Mouse (Mus musculus): ENCODE results near the gene Srms.
"Not testable (repeated sequence)": the region's sequence is repeated elsewhere in the genome, so short reads cannot be mapped to it uniquely, and the experiment has no call there.

The Srms gene

GRCm38 (mm10) chr2:181219538-181220216 lies 6.7 kb upstream of the Srms start, which contains the start of gene Fndc11:
Gene Fndc11, plus strand, starts transcription at chr2:181220013.
- peak; percentile 88 to 91 for DNase-seq

GRCm38 (mm10) chr2:181218881-181219485 lies 6.0 kb upstream of the Srms start:
- peak; percentile 25 to 36 for DNase-seq

GRCm38 (mm10) chr2:181216037-181216436 lies 3.1 kb upstream of the Srms start:
- DNase-seq, result no peak

- peak; percentile 38 to 44 for DNase-seq
Measured at GRCm38 (mm10) chr2:181212389-181213020, 480 bp downstream of the Srms start.

- no peak for DNase-seq
Measured at GRCm38 (mm10) chr2:181206118-181206517, 6.9 kb downstream of the Srms start.

- no peak for DNase-seq
Measured at GRCm38 (mm10) chr2:181205678-181206077, 7.3 kb downstream of the Srms start.

GRCm38 (mm10) chr2:181202886-181203285 lies 10.1 kb downstream of the Srms start:
- DNase-seq, result no peak

GRCm38 (mm10) chr2:181202422-181202821 lies 10.6 kb downstream of the Srms start, which contains the start of gene Ptk6:
Gene Ptk6, minus strand, starts transcription at chr2:181202789.
- DNase-seq, result no peak

GRCm38 (mm10) chr2:181201606-181202005 lies 11.4 kb downstream of the Srms start:
- no peak for DNase-seq

GRCm38 (mm10) chr2:181196628-181197300 lies 16.2 kb downstream of the Srms start:
- DNase-seq, result no peak

- DNase-seq, result peak; percentile 35 to 50
Measured at GRCm38 (mm10) chr2:181193044-181193443, 19.9 kb downstream of the Srms start.

- no peak for DNase-seq
Measured at GRCm38 (mm10) chr2:181191936-181192335, 21.0 kb downstream of the Srms start.

GRCm38 (mm10) chr2:181191385-181191784 lies 21.6 kb downstream of the Srms start:
- DNase-seq, result not testable (repeated sequence)

GRCm38 (mm10) chr2:181189321-181189720 lies 23.7 kb downstream of the Srms start:
- DNase-seq, result no peak

- peak; percentile 49 to 57 for DNase-seq
Measured at GRCm38 (mm10) chr2:181188681-181189080, 24.3 kb downstream of the Srms start.

- peak; percentile 96 to 97 for DNase-seq
Measured at GRCm38 (mm10) chr2:181187121-181188000, 25.6 kb downstream of the Srms start, which contains the start of gene Ppdpf. Gene Ppdpf, plus strand, starts transcription at chr2:181187247.

- peak; percentile 87 to 90 for DNase-seq
Measured at GRCm38 (mm10) chr2:181186635-181187034, 26.4 kb downstream of the Srms start.

GRCm38 (mm10) chr2:181180898-181181297 lies 32.1 kb downstream of the Srms start:
- DNase-seq, result no peak

GRCm38 (mm10) chr2:181178471-181178870 lies 34.5 kb downstream of the Srms start:
- no peak for DNase-seq

- no peak for DNase-seq
Measured at GRCm38 (mm10) chr2:181178015-181178414, 35.0 kb downstream of the Srms start.

GRCm38 (mm10) chr2:181174646-181175045 lies 38.3 kb downstream of the Srms start:
- no peak for DNase-seq

GRCm38 (mm10) chr2:181166469-181166868 lies 46.5 kb downstream of the Srms start:
- DNase-seq, result no peak

All from B cell, adult 2 months (primary cell).